Mouse (Mus musculus) heart, embryonic 13.5 days (tissue): ENCODE data around the gene Gpr107. TPM values are rescaled to one million over a fixed set of nuclear protein-coding genes. Genes with fewer than 3 reads are reported as not detected.
A peak's percentile ranks its signal among the peaks of the same experiment; 100 is the strongest.

ENCODE experiments used
- ATAC-seq: fragments of 200-750 bp; cut with Nextera tagmentation; 2 replicates; pipeline ENCODE4 v1.8.0; 2017; ENCODE audit warnings: moderate TSS enrichment; ENCODE audit not compliant: insufficient number of reproducible peaks, low FRiP score, low TSS enrichment; ENCODE audit errors: extremely low read depth
- H3K27ac ChIP-seq: fragments of 300-500 bp; sonication (generic); replicated peaks from 2 replicates; pipeline ENCODE4 v1.5.1; 2015; ENCODE audit warnings: moderate library complexity, mild to moderate bottlenecking, inconsistent platforms
- H3K27me3 ChIP-seq: fragments of 300-500 bp; sonication (generic); replicated peaks from 2 replicates; pipeline ENCODE4 v1.6.1; 2015; ENCODE audit warnings: mild to moderate bottlenecking, inconsistent platforms
- H3K36me3 ChIP-seq: fragments of 300-500 bp; sonication (generic); 2 replicates; pipeline ENCODE4 v1.6.1; 2015; ENCODE audit warnings: mild to moderate bottlenecking, inconsistent platforms
- H3K4me1 ChIP-seq: fragments of 300-500 bp; sonication (generic); 2 replicates; pipeline ENCODE4 v1.6.1; 2015; ENCODE audit warnings: inconsistent platforms
- H3K4me2 ChIP-seq: fragments of 300-500 bp; sonication (generic); 2 replicates; pipeline ENCODE4 v1.6.1; 2015; ENCODE audit warnings: inconsistent platforms, mild to moderate bottlenecking, moderate library complexity
- H3K4me3 ChIP-seq: fragments of 300-500 bp; sonication (generic); 2 replicates; pipeline ENCODE4 v1.5.1; 2015; ENCODE audit warnings: moderate library complexity, mild to moderate bottlenecking, inconsistent platforms
- H3K9ac ChIP-seq: fragments of 300-500 bp; sonication (generic); 2 replicates; pipeline ENCODE4 v1.6.1; 2015; ENCODE audit warnings: inconsistent platforms, mild to moderate bottlenecking, moderate library complexity
- H3K9me3 ChIP-seq: fragments of 300-500 bp; sonication (generic); 2 replicates; pipeline ENCODE4 v1.6.1; 2016; ENCODE audit warnings: inconsistent platforms
- WGBS: fragments of 180-500 bp; shearing (Covaris S2); methylation state at CpG from one replicate; pipeline ENCODE4 v1.1.7; 2015; ENCODE audit warnings: mixed read lengths; 5-methylcytosine and 5-hydroxymethylcytosine counted together
- polyA plus RNA-seq: library from polyadenylated mRNA; unstranded; fragments of >200 nt; fragmentation: Nextera tagmentation; extraction: Ambion mirVana; gene quantifications from 2 replicates; pipeline ENCODE4 v1.2.1, GENCODE M21; 2015

Gpr107 gene
- polyA plus RNA-seq, 1 experiment from 2014 or later, result 34.8 TPM

- Histone ChIP-seq H3K9ac (no peak overlapping the region), H3K27me3 (no peaks in the 10 kb centered on the region), H3K4me2 (no peak overlapping the region), H3K27ac (no peak overlapping the region), H3K4me3 (no peak overlapping the region), H3K36me3 (peaks cover 20% of the 10 kb centered on the region), H3K4me1 (peaks cover 84% of the 10 kb centered on the region), H3K9me3 (no peaks in the 10 kb centered on the region)
- WGBS, result 90% methylated on average over 4 of the region's 4 CpGs
- ATAC-seq, result no peak
These were observed 100.1 kb downstream of the Gpr107 start for GRCm38 (mm10) chr2:31252167-31252566.

DNA sequence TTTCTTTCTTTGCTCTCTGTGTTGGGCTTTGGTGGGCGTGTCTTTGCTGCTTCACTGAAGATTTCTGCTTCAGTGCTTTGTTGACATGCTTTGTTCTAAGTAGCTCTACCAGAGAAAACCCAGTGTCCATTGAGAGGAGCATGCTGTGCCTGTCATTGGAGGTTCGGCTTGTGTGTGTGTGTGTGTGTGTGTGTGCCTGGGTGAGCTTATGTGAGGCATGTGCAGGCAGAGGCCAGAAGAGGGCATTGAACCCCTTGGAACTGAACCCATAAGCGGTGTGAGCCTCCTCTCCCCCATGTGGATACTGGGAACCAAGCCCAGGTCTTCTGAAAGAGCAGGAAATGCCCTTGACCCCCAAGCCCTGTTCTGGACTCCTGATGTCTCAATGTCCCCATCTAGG is 101.3 kb downstream of the Gpr107 start:
- ATAC-seq, result no peak
- H3K4me1 ChIP-seq, result peaks cover 84% of the 10 kb centered on the region
- no peak overlapping the region for H3K9ac ChIP-seq
- 86% methylated on average over 3 of the region's 3 CpGs for WGBS
- no peaks in the 10 kb centered on the region for H3K27me3 ChIP-seq
- H3K36me3 ChIP-seq, result peaks cover 17% of the 10 kb centered on the region
- no peak overlapping the region for H3K4me3 ChIP-seq
- no peaks in the 10 kb centered on the region for H3K9me3 ChIP-seq
- no peak overlapping the region for H3K4me2 ChIP-seq
- no peak overlapping the region for H3K27ac ChIP-seq

GRCm38 (mm10) chr2:31254806-31255205 is 102.7 kb downstream of the Gpr107 start:
- H3K27ac ChIP-seq, result peak overlapping the region; percentile 96
- H3K4me1 ChIP-seq, result peaks cover 85% of the 10 kb centered on the region
- 78% methylated on average over 3 of the region's 3 CpGs for WGBS

GRCm38 (mm10) chr2:31255952-31256938 is 104.1 kb downstream of the Gpr107 start:
- peak overlapping the region; percentile 87 for H3K4me2 ChIP-seq
- peaks cover 5% of the 10 kb centered on the region for H3K36me3 ChIP-seq
- H3K4me1 ChIP-seq, result peaks cover 85% of the 10 kb centered on the region
- 15% methylated on average over 21 of the region's 21 CpGs for WGBS
- peak overlapping the region; percentile 81 for H3K9ac ChIP-seq
- peak overlapping the region; percentile 19 for H3K4me3 ChIP-seq
- H3K27me3 ChIP-seq, result no peaks in the 10 kb centered on the region
- H3K9me3 ChIP-seq, result no peaks in the 10 kb centered on the region
- H3K27ac ChIP-seq, result peak overlapping the region; percentile 96
- ATAC-seq, result no peak

More at GRCm38 (mm10) chr2:31254806-31255205, 102.7 kb downstream of the Gpr107 start:
- no peaks in the 10 kb centered on the region for H3K9me3 ChIP-seq
- 0 out of 2 replicates have a peak overlapping the region, but pooled peaks have one; percentile 87 for H3K4me2 ChIP-seq
- H3K4me3 ChIP-seq, result no peak overlapping the region
- no peak for ATAC-seq
- H3K36me3 ChIP-seq, result peaks cover 8% of the 10 kb centered on the region
- H3K27me3 ChIP-seq, result no peaks in the 10 kb centered on the region
- 0 out of 2 replicates have a peak overlapping the region, but pooled peaks have one; percentile 81 for H3K9ac ChIP-seq

- Histone ChIP-seq H3K27ac (peak overlapping the region; percentile 96), H3K9ac (peak overlapping the region; percentile 81), H3K4me1 (peaks cover 81% of the 10 kb centered on the region), H3K4me3 (peak overlapping the region; percentile 19), H3K27me3 (no peaks in the 10 kb centered on the region), H3K4me2 (peak overlapping the region; percentile 87), H3K36me3 (peaks cover 6% of the 10 kb centered on the region), H3K9me3 (no peaks in the 10 kb centered on the region)
- WGBS, result 31% methylated on average over 6 of the region's 6 CpGs
- ATAC-seq, result no peak
These were observed 105.0 kb downstream of the Gpr107 start for GRCm38 (mm10) chr2:31257096-31257495.

DNA sequence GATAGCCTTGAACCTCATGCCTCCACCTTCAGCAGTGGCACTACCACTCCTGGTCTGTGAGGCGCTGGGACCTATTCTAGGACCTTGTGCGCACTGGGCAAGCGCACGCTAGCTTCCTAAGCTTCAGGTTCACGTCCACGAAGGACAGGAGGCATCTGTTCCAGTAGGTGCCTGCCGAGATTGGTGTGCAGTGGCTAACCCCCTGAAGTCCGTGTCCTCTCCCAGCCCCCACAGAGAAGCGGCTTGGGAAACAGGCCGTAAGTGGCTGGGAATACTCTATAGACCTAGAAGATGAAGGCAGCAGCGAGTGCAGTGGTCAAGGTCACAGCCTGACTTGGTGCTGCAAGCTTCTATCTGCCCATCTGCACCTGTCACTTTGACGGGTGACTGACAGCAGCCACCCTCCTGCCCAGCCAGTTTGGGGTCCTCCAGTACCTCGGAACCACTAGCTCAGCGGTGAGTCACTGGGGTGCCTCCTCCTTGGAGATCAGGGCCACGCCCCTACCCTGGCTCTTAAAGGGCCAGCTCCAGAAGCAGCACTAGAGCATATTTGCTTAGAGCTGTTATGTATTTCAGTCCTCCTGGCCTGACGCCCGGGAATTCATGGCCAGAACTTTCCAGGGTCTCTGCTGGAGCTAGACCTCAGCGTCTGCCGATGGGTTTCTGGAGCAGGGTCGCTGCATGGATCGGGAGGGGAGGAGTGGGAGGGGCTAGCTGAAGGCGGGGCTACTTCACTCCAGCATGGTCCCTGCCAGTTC is 106.7 kb downstream of the Gpr107 start:
- Histone ChIP-seq H3K27me3 (no peaks in the 10 kb centered on the region), H3K4me1 (peaks cover 93% of the 10 kb centered on the region), H3K36me3 (0 out of 2 replicates have a peak, but pooled peaks cover 4% of the 10 kb centered on the region), H3K27ac (peak overlapping the region; percentile 96), H3K9me3 (no peaks in the 10 kb centered on the region), H3K4me3 (peak overlapping the region; percentile 58), H3K9ac (peak overlapping the region; percentile 81), H3K4me2 (peak overlapping the region; percentile 87)
- ATAC-seq, result peak; percentile 32; the same call in 1 of the 2 replicates
- WGBS, result 10% methylated on average over 22 of the region's 22 CpGs

GRCm38 (mm10) chr2:31259367-31259920 is 107.3 kb downstream of the Gpr107 start:
- H3K4me1 ChIP-seq, result peaks cover 93% of the 10 kb centered on the region
- H3K4me2 ChIP-seq, result peak overlapping the region; percentile 87
- peak overlapping the region; percentile 58 for H3K4me3 ChIP-seq
- 0 out of 2 replicates have a peak, but pooled peaks cover 4% of the 10 kb centered on the region for H3K36me3 ChIP-seq
- peak overlapping the region; percentile 81 for H3K9ac ChIP-seq
- H3K27me3 ChIP-seq, result no peaks in the 10 kb centered on the region
- ATAC-seq, result no peak
- H3K27ac ChIP-seq, result peak overlapping the region; percentile 96
- no peaks in the 10 kb centered on the region for H3K9me3 ChIP-seq
- WGBS, result 20% methylated on average over 9 of the region's 9 CpGs

DNA sequence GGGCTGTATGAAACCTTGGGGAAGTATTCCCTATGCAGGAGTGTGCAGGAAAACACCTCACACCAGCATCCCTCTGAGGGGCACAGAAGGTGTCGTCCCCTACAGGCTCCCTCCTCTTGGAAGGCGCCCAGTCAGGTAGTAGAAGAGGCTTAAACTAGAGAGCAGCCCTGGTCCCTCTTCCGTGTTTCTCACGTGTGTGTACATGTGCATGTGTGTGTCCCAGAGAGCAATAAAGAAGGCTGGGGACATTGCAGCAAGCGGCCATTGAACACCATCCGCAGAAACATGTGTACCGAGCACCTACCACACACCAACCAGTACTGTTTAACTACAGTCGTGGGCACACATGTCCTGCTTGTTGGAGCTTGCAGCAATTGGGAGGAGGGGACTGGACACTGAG is 108.4 kb downstream of the Gpr107 start:
- no peak overlapping the region for H3K4me2 ChIP-seq

GRCm38 (mm10) chr2:31263039-31263461 is 110.9 kb downstream of the Gpr107 start:
- no peak for ATAC-seq
- Histone ChIP-seq H3K4me3 (no peak overlapping the region), H3K36me3 (peaks cover 11% of the 10 kb centered on the region), H3K9me3 (no peaks in the 10 kb centered on the region), H3K9ac (peak overlapping the region; percentile 65), H3K27me3 (no peaks in the 10 kb centered on the region), H3K4me2 (no peak overlapping the region), H3K27ac (peak overlapping the region; percentile 90), H3K4me1 (peaks cover 88% of the 10 kb centered on the region)
- WGBS, result 41% methylated on average over 8 of the region's 8 CpGs

More for the DNA sequence above, 108.4 kb downstream of the Gpr107 start:
- Histone ChIP-seq H3K36me3 (0 out of 2 replicates have a peak, but pooled peaks cover 4% of the 10 kb centered on the region), H3K27ac (peak overlapping the region; percentile 96), H3K9me3 (no peaks in the 10 kb centered on the region), H3K27me3 (no peaks in the 10 kb centered on the region), H3K4me1 (peaks cover 93% of the 10 kb centered on the region), H3K4me3 (no peak overlapping the region), H3K9ac (peak overlapping the region; percentile 47)
- no peak for ATAC-seq
- 77% methylated on average over 8 of the region's 8 CpGs for WGBS

- peak overlapping the region; percentile 65 for H3K9ac ChIP-seq
- peak overlapping the region; percentile 45 for H3K4me2 ChIP-seq
- WGBS, result 30% methylated on average over 10 of the region's 10 CpGs
These were observed 111.7 kb downstream of the Gpr107 start for GRCm38 (mm10) chr2:31263746-31264378.

More at GRCm38 (mm10) chr2:31263746-31264378, 111.7 kb downstream of the Gpr107 start:
- H3K4me3 ChIP-seq, result no peak overlapping the region
- H3K4me1 ChIP-seq, result peaks cover 88% of the 10 kb centered on the region
- 0 out of 2 replicates have a peak, but pooled peaks have one; percentile 22 for ATAC-seq
- no peaks in the 10 kb centered on the region for H3K9me3 ChIP-seq
- H3K36me3 ChIP-seq, result peaks cover 11% of the 10 kb centered on the region
- no peaks in the 10 kb centered on the region for H3K27me3 ChIP-seq
- H3K27ac ChIP-seq, result peak overlapping the region; percentile 90
